Mouse (Mus musculus) olfactory bulb, adult 2 months (tissue): ENCODE data around the gene Tubg1.

ENCODE experiments used
- CTCF ChIP-seq: fragments of 200-500 bp; IDR thresholded peaks from 2 replicates; pipeline ENCODE4 v1.5.1; 2012; ENCODE audit warnings: low read depth, mild to moderate bottlenecking, low read length, moderate library complexity; ENCODE audit not compliant: insufficient read depth
- POLR2A ChIP-seq: fragments of 200-500 bp; IDR thresholded peaks from 2 replicates; pipeline ENCODE4 v1.6.1; 2012; ENCODE audit warnings: mild to moderate bottlenecking, low read depth, low read length, moderate library complexity; ENCODE audit not compliant: insufficient read depth

- TF ChIP-seq CTCF = no peak
- TF ChIP-seq POLR2A = no peak
Measured at GRCm38 (mm10) chr11:101163476-101164350, 44.0 kb downstream of the Tubg1 start.
